Mouse (Mus musculus): ENCODE results near the gene Sspn. TPM values are rescaled to one million over a fixed set of nuclear protein-coding genes. Genes with fewer than 3 reads are reported as not detected.

Sspn gene
- 11.7 and 12.3 TPM in 2 replicates for polyA plus RNA-seq (2015; fragmentation: Nextera tagmentation; extraction: Ambion mirVana)

GRCm38 (mm10) chr6:145931341-145931740, at the start of gene Sspn:
Sspn (plus strand) TSS chr6:145931641.
- Histone ChIP-seq H3K4me1 (ENCODE audit: insufficient read depth, low read length) (peaks cover 17% of the 10 kb centered on the region), H3K4me3 (ENCODE audit: low read length) (no peak within 1 kb of the TSS), H3K27ac (ENCODE audit: low read length) (no peak within 1 kb of the TSS), H3K27me3 (ENCODE audit: insufficient read depth, low read length) (no peaks in the 10 kb centered on the region), H3K9me3 (ENCODE audit: low read length) (no peaks in the 10 kb centered on the region), H3K9ac (replicated peaks; ENCODE audit: low read length) (no peak within 1 kb of the TSS), H3K4me2 (replicated peaks; ENCODE audit: low read depth, low read length) (no peak within 1 kb of the TSS), H3K36me3 (ENCODE audit: insufficient read depth, low read length) (no peaks in the 10 kb centered on the region)
- no peak for ATAC-seq (ENCODE audit: low FRiP score, low TSS enrichment)
- WGBS = 81% methylated on average over 3 of the region's 3 CpGs

- Histone ChIP-seq H3K9ac (replicated peaks; ENCODE audit: low read length) (no peak overlapping the region), H3K4me1 (ENCODE audit: insufficient read depth, low read length) (no peaks in the 10 kb centered on the region), H3K4me3 (ENCODE audit: low read length) (no peak overlapping the region), H3K27ac (ENCODE audit: low read length) (no peak overlapping the region), H3K4me2 (replicated peaks; ENCODE audit: low read depth, low read length) (no peak overlapping the region), H3K36me3 (ENCODE audit: insufficient read depth, low read length) (no peaks in the 10 kb centered on the region), H3K27me3 (ENCODE audit: insufficient read depth, low read length) (no peaks in the 10 kb centered on the region), H3K9me3 (ENCODE audit: low read length) (peaks cover 6% of the 10 kb centered on the region; the same call in 1 of the 2 replicates)
- 66% methylated on average over 1 of the region's 1 CpGs for WGBS
- no peak for ATAC-seq (ENCODE audit: low FRiP score, low TSS enrichment)
Measured at GRCm38 (mm10) chr6:145883010-145883409, 48.4 kb upstream of the Sspn start.

DNA sequence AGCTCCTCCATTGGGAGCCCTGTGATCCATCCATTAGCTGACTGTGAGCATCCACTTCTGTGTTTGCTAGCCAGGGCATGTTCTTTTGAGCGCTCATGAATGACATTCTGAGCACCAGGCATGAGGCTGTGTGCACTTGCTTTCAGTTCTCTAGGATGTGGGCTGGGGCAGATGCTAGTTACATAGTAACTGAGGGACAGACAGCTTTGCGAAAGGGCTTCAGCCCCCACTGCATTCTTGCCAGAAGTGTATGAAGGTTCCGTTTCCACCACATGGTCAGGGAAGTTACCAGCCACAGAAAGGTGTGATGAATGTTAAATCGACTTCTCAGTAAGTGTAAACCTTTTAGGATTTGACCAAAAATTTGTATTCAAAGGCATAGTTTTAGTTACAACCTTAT, 47.8 kb upstream of the Sspn start:
- WGBS = 68% methylated on average over 4 of the region's 4 CpGs
- H3K4me1 ChIP-seq (ENCODE audit: insufficient read depth, low read length) = no peaks in the 10 kb centered on the region
- H3K9me3 ChIP-seq (ENCODE audit: low read length) = peaks cover 6% of the 10 kb centered on the region; the same call in 1 of the 2 replicates
- no peak overlapping the region for H3K4me3 ChIP-seq (ENCODE audit: low read length)
- H3K9ac ChIP-seq (replicated peaks; ENCODE audit: low read length) = no peak overlapping the region
- ATAC-seq (ENCODE audit: low FRiP score, low TSS enrichment) = no peak
- no peak overlapping the region for H3K27ac ChIP-seq (ENCODE audit: low read length)
- no peaks in the 10 kb centered on the region for H3K36me3 ChIP-seq (ENCODE audit: insufficient read depth, low read length)
- no peaks in the 10 kb centered on the region for H3K27me3 ChIP-seq (ENCODE audit: insufficient read depth, low read length)
- H3K4me2 ChIP-seq (replicated peaks; ENCODE audit: low read depth, low read length) = no peak overlapping the region

DNA sequence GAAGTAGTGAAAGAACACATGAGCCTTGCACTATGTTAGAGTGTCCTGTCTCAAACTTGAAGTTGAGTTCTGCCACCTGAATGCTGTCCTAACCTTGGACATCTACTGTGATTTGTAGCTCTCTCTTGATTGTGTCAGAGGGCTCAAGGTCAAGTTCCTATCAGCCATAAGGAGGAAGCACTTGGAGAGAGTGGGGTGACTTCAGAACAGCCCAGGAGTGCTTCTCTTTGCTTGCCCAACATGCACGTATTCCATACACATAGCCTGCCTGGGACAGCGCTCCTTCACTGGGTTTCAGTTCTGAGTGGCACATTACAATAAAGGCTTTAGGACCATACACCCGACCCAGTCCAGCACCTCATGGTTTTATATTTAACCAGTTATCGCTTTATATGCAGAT, 46.4 kb upstream of the Sspn start:
- H3K36me3 ChIP-seq (ENCODE audit: insufficient read depth, low read length) = no peaks in the 10 kb centered on the region
- no peaks in the 10 kb centered on the region for H3K4me1 ChIP-seq (ENCODE audit: insufficient read depth, low read length)
- no peak for ATAC-seq (ENCODE audit: low FRiP score, low TSS enrichment)
- no peak overlapping the region for H3K9ac ChIP-seq (replicated peaks; ENCODE audit: low read length)
- no peaks in the 10 kb centered on the region for H3K27me3 ChIP-seq (ENCODE audit: insufficient read depth, low read length)
- H3K27ac ChIP-seq (ENCODE audit: low read length) = no peak overlapping the region
- H3K9me3 ChIP-seq (ENCODE audit: low read length) = no peaks in the 10 kb centered on the region
- no peak overlapping the region for H3K4me2 ChIP-seq (replicated peaks; ENCODE audit: low read depth, low read length)
- WGBS = 78% methylated on average over 4 of the region's 4 CpGs
- no peak overlapping the region for H3K4me3 ChIP-seq (ENCODE audit: low read length)

DNA sequence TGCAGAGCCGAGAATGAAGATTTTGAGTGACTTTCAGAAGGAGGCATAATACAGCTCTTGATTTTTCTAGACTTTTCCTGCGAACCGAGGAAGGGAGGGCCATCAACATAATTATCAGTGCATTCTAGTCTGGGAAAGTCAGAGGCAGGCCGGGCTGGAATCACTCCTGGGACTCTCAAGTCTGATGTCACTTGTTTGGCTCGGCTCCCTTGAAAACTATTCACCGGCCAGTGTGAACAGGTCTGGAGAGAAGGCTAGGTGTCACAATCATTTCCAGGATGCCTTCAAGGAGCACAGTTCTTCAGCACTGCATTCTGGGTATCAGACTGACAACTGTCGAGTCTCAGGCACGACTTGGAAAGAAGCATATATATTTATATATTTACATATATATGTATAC, 45.2 kb upstream of the Sspn start:
- H3K27me3 ChIP-seq (ENCODE audit: insufficient read depth, low read length) = no peaks in the 10 kb centered on the region
- no peak overlapping the region for H3K4me2 ChIP-seq (replicated peaks; ENCODE audit: low read depth, low read length)
- H3K9me3 ChIP-seq (ENCODE audit: low read length) = no peaks in the 10 kb centered on the region
- H3K9ac ChIP-seq (replicated peaks; ENCODE audit: low read length) = no peak overlapping the region
- no peak overlapping the region for H3K4me3 ChIP-seq (ENCODE audit: low read length)
- ATAC-seq (ENCODE audit: low FRiP score, low TSS enrichment) = no peak
- no peaks in the 10 kb centered on the region for H3K4me1 ChIP-seq (ENCODE audit: insufficient read depth, low read length)
- 69% methylated on average over 8 of the region's 8 CpGs for WGBS
- H3K36me3 ChIP-seq (ENCODE audit: insufficient read depth, low read length) = no peaks in the 10 kb centered on the region
- no peak overlapping the region for H3K27ac ChIP-seq (ENCODE audit: low read length)

DNA sequence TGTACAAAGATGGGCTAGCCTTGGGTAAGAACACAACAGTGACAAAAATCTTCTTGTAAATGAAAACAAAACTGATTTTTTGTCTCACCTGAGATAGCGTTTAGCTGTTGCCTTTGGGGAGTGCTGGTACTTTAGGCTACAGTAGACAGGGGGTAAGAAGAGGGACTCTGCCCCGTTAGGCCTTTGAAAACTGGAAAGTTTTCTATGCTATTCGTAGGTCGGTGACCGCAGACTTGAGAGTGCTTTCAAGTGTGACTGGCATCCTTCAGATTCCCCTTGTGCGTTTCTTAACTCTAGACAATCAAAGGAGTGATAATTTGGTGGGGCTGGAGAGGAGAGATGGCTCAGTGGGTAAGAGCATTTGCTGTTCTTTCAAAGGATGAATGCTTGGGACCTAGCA, 43.7 kb upstream of the Sspn start:
- Histone ChIP-seq H3K4me3 (ENCODE audit: low read length) (no peak overlapping the region), H3K27me3 (ENCODE audit: insufficient read depth, low read length) (no peaks in the 10 kb centered on the region), H3K9ac (replicated peaks; ENCODE audit: low read length) (no peak overlapping the region), H3K4me1 (ENCODE audit: insufficient read depth, low read length) (no peaks in the 10 kb centered on the region), H3K27ac (ENCODE audit: low read length) (no peak overlapping the region), H3K9me3 (ENCODE audit: low read length) (no peaks in the 10 kb centered on the region), H3K4me2 (replicated peaks; ENCODE audit: low read depth, low read length) (no peak overlapping the region), H3K36me3 (ENCODE audit: insufficient read depth, low read length) (no peaks in the 10 kb centered on the region)
- ATAC-seq (ENCODE audit: low FRiP score, low TSS enrichment) = no peak
- 70% methylated on average over 6 of the region's 6 CpGs for WGBS

DNA sequence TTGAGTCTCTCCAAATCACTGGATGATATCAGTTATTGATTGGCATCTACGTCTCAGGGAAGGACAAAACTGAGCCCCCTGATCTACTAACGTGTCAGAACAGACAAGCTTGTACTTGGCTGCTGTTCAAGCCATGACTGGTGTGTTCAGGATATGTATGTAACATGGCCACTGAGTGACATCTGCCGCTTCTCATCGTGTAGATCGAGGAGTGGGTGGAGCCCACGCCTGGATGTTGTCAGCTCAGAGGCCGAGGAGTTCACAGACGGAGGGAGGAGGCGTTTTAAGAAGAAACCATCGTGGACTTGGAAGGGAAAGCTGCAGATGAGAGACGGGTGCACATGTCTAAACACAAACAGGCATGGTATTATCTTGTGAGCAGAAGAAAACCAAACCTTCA, 39.5 kb upstream of the Sspn start:
- Histone ChIP-seq H3K27ac (ENCODE audit: low read length) (no peak overlapping the region), H3K36me3 (ENCODE audit: insufficient read depth, low read length) (no peaks in the 10 kb centered on the region), H3K4me1 (ENCODE audit: insufficient read depth, low read length) (no peaks in the 10 kb centered on the region), H3K4me3 (ENCODE audit: low read length) (no peak overlapping the region), H3K27me3 (ENCODE audit: insufficient read depth, low read length) (no peaks in the 10 kb centered on the region), H3K4me2 (replicated peaks; ENCODE audit: low read depth, low read length) (no peak overlapping the region), H3K9me3 (ENCODE audit: low read length) (no peaks in the 10 kb centered on the region), H3K9ac (replicated peaks; ENCODE audit: low read length) (no peak overlapping the region)
- ATAC-seq (ENCODE audit: low FRiP score, low TSS enrichment) = no peak
- 82% methylated on average over 11 of the region's 11 CpGs for WGBS

DNA sequence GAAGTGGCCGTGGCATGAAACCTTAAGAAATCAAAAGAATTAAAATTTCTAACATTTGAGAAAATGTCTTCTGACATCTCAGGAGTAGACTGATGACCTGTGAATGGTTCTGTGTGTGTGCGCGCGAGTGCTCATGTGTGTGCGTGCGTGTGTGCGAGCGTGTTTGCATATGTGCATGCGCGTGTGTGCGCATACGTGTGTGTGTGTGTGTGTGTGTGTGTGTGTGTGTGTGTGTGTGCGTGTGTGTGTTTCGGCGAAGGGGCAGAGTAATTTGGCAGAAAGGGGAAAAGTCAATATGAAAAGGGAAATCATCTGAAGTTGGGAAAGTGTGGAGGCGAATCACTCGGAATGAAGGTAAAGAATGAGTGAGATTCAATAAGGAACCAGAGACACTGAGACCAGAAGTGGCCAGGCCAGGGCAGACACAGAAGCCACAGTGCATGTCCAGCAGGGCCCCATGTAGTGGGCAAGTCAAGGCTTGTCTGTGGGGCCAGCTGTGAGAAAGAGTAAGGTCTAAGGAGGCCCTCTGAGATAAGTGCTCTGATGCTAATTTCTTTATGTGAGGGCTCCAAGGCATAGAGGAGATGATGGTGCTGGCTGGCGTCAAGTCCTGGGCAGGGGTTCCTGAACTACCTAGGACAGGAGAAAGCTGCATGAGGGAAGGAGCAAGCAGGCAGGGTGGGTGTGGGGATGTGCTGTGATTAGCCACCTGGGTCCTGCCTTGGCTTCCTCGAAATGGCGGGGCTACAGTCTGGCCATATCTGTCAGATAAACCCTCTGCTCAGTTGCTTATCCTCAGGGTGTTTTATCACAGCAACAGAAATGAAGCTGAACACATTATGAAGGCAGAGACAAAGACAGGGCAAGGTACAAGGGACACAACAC, 38.8 kb upstream of the Sspn start:
- Histone ChIP-seq H3K4me2 (replicated peaks; ENCODE audit: low read depth, low read length) (no peak overlapping the region), H3K36me3 (ENCODE audit: insufficient read depth, low read length) (no peaks in the 10 kb centered on the region), H3K9me3 (ENCODE audit: low read length) (no peaks in the 10 kb centered on the region), H3K9ac (replicated peaks; ENCODE audit: low read length) (no peak overlapping the region), H3K4me1 (ENCODE audit: insufficient read depth, low read length) (no peaks in the 10 kb centered on the region), H3K27me3 (ENCODE audit: insufficient read depth, low read length) (no peaks in the 10 kb centered on the region), H3K4me3 (ENCODE audit: low read length) (no peak overlapping the region), H3K27ac (ENCODE audit: low read length) (no peak overlapping the region)
- no peak for ATAC-seq (ENCODE audit: low FRiP score, low TSS enrichment)
- 95% methylated on average over 20 of the region's 20 CpGs for WGBS

GRCm38 (mm10) chr6:145893366-145894021, 37.9 kb upstream of the Sspn start:
- no peak for ATAC-seq (ENCODE audit: low FRiP score, low TSS enrichment)
- no peak overlapping the region for H3K4me2 ChIP-seq (replicated peaks; ENCODE audit: low read depth, low read length)
- no peaks in the 10 kb centered on the region for H3K27me3 ChIP-seq (ENCODE audit: insufficient read depth, low read length)
- H3K4me1 ChIP-seq (ENCODE audit: insufficient read depth, low read length) = no peaks in the 10 kb centered on the region
- no peaks in the 10 kb centered on the region for H3K9me3 ChIP-seq (ENCODE audit: low read length)
- H3K36me3 ChIP-seq (ENCODE audit: insufficient read depth, low read length) = no peaks in the 10 kb centered on the region
- 84% methylated on average over 13 of the region's 13 CpGs for WGBS
- H3K9ac ChIP-seq (replicated peaks; ENCODE audit: low read length) = no peak overlapping the region
- H3K27ac ChIP-seq (ENCODE audit: low read length) = no peak overlapping the region
- no peak overlapping the region for H3K4me3 ChIP-seq (ENCODE audit: low read length)
